Mouse (Mus musculus) spleen, postnatal 14 days (tissue): ENCODE measurements around the gene Spats1.
"Not testable (repeated sequence)": the region's sequence is repeated elsewhere in the genome, so short reads cannot be mapped to it uniquely, and the experiment has no call there.

Experiments
- DNase-seq, 2 experiments: peaks; one replicate each; pipeline ENCODE4 v3.0.0; 2021 to 2022; ENCODE audit warnings: low spot score in 2 of 2

Gene Spats1

DNA sequence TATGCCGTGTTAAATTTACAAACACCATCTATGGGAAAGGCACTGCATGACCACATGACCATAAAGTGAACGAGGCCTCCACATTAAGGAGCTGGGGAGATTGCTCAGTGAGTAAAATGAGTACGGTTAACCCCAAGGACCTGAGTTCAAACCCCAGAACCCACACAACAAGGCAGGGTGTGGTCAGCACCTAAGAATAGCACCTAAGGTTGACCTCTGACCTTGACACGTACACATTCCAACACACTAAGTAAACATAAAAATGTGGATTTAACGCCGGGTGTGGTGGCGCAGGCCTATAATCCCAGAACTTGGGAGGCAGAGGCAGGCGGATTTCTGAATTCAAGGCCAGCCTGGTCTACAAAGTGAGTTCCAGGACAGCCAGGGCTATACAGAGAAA, 25.6 kb downstream of the Spats1 start:
- no peak for DNase-seq

DNA sequence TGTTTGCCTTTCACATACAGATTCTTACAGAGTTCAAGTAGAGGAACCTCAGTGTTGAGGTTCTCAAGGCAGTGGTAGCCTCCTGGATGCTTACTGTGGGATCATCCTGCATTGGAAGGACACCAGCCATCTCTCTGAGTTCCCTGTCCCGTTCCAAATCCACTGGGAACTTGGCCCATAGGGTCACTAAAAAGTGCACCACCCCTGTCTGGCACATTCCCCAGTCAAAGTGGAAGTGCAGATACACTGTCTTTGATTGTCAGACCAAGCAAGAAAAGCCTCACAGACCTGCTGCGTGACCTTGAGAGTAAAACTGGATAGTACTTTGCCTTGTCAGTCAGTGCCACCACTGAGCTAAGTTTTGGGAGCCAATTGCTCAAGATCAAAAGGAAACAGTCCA, 28.2 kb downstream of the Spats1 start:
- no peak for DNase-seq

DNA sequence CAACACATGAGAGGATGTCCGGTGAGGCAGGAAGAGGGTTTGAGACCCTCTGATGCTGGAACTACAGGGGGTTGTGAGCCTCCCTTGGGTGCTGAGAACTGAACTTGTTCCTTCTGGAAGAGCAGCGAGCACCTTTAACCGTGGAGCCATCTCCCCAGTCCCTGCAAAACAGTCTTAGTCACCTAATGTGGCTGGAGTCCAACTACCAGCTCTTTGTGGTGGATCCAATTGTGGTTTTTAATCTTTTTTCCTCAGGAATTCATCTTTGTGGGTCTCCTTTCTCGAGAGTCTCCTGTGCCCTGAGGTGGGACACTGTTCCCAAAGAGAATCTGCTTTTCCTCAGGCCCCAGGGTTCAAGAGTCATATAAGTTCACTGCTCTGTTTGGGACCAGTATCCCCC, 29.3 kb downstream of the Spats1 start:
- no peak for DNase-seq

DNA sequence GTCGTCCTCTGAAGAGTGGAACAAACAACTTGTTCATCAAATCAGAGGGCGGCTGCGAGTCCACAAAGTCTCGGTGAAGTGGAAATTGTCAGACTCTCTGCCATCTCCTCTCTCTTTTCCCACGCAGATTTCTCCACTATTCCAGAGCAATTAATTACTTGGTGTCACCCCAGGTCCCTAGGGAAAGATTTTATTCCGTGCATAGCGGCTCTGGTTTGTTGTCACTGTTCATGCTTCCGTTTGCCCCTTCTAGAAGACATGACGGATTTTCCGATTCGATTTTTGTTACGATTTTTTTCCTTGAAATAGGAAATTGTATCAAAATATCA, 41.0 kb downstream of the Spats1 start:
- DNase-seq = no peak

DNA sequence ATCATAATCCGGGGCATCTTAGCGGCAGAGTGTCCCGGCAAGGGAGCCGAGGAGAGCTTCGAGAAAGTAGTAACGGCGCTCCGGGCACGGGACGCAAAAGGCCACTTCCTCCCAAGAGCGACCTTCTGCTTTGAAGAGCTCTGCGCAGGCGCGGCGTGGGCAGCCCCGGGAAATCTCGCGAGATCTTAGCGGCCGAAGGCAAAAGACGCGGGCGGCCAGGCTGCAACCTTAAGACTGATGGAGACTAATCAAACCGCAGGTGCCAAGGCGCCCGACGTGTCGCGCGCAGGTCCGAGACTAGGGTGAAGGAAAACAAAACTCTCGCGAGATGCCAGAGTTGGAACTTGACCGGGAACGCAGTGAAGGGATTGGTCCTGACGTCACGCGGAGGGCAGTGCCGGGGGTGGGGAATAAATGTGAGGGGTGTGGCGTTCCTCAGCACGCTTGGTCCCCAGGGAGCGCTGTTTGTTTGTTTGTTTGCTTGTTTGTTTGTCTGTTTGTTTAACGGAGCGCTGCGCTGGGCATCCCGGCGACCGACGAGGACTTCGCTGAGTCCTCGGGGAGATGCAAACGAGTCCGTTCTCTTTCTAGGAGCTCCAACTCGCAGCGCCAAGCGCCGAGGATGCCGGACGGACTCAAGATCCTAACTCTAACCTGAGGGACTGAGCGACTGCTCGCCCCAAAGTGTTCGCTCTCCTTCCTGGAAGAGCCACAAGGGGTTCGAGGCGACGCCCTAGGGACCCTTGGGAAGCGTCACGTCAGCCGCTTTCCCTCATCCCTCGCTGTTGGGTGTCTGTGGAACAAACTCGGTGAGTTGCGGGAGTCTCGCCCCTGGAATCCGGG, 41.6 kb downstream of the Spats1 start, which contains the start of gene Cdc5l:
Cdc5l (minus strand) TSS at position 319 of the 843 bp plus-strand sequence.
- DNase-seq = peak; percentile 93 to 96

DNA sequence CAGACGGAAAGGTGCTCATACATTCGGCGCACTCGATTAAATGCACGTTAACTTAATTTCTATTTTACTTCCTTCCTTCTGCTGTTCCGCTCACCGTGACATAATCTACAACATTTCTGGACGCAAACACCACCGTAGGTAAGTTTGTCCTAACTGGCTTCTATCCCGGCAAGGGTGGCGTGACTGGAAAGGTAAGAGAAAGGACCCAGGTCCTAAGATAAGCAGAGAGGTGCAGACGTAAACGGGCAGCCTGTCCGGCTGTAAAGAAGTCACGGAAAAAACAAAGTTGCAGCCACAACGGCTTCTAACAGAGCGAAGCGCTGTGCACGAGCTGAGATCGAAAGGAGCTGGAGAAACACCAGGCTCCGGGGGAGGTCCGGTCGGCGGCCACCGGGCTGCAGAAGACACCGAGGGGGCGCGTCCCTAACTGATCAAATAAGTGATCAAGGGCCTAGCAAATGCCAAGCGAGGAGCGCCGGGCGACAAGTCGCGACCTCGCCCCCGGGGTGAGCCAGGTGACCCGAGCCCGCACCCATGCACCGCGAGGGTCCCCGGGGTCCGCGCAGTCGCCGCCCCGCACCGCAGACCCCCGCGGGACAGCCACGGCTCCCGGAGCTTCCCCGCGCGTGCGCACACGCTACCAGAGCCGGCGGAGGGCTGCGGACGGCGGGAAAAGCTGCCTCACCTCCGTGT, 42.4 kb downstream of the Spats1 start:
- DNase-seq = no peak

DNA sequence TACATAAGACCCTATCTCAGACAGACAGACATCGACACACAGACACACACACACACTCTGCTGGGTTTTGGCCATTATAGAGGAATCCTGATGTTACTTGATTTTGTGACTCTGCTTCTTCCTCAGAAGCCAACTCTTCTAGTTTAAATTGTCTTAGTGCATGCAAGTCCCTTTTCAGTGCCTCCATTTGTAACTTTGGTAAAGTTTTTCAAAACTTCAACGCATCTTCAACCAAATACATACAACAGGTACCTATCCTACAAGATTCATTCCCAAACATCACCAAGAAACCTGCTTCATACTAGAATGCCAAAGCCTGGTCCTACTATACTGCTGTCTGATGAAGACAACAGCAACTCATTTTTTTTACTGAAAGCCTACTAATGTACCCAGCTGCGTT, 43.2 kb downstream of the Spats1 start:
- no peak for DNase-seq

DNA sequence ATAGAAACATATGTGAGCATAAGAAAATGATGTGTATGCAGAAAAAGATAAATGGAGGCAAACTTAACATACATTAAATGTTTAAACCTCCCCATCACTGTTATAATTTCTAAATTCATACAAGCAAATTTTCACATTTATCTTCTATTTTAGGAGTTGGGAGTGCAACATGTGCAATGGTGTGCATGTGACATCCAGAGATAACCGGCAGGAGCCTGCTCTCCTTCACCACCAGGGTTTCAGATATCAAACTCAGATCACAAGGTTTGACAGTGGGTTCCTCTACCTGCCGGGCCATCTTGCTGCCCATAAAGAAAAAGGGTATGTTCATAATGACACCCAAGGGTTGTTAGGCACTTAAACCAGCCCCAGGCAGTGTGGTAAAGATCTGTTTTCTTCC, 57.8 kb downstream of the Spats1 start:
- DNase-seq = no peak

DNA sequence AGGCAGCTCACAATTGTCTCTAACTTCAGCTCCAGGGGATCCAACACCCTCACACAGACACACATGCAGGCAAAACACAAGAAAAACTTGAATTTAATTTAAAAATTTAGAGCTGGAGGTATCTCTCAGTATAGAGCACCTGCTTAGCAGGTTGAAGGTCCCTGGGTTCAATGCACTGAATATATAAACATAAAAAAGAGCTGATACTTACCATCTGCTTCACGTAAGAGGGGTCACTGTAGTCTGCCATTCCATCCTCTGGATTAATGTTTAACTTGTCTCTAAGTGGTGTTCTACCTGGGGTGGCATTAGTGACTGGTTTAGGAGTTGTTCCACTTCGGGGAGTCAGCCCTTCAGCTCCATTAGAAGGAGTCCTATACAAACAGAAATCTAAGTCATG, 63.6 kb downstream of the Spats1 start:
- not testable (repeated sequence) for DNase-seq

DNA sequence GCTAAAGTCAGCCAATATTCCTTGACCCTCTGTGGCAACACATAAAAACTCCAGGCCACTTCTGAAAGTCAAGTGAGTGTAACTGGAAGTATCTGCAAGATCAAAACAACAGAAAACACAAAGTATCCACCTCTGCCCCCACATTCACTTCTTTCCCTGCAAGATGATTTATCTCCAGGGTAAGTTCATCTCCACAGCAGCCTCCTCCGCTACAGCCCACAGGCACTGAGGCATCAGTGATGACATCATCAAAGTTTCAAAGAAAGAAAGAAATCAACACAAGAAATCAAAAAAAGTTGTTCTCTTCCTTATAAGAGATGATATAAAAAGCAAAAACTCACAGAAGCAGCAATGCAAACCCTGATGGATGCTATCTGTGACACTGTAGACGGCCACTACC, 66.5 kb downstream of the Spats1 start:
- no peak for DNase-seq

DNA sequence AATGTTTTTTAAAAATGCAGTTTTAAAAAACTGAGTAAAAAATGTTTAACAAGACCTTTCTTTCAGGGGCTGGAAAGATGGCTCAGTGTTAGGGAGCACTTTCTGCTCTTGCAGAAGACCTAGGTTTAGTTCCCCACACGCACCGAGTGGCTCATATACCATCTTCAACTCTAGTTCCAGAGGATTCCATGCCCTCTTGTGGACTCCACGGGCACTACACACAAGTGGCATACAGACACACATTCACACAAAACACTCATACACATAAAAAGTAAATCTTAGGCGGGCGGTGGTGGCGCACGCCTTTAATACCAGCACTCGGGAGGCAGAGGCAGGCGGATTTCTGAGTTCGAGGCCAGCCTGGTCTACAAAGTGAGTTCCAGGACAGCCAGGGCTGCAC, 68.9 kb downstream of the Spats1 start:
- DNase-seq = no peak

DNA sequence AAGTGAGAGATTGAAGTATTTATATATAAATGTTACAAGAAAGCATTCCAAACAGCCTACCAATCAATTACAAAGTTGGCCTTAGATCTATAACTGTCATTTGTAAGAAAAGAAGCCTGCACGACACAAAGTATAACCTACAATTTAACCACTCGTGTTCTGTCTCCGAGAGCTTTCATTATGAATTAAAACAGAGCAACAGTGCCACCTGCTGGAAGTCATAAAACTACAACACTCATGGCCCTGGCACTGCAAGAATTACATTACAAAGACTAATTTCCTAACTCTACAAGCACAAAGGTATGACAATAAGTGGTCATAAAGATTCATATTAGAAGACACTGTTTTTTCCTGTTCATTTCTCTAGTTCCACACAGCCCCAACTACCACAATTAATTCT, 72.0 kb downstream of the Spats1 start:
- peak in 1 of 2 experiments; percentile 29 for DNase-seq

DNA sequence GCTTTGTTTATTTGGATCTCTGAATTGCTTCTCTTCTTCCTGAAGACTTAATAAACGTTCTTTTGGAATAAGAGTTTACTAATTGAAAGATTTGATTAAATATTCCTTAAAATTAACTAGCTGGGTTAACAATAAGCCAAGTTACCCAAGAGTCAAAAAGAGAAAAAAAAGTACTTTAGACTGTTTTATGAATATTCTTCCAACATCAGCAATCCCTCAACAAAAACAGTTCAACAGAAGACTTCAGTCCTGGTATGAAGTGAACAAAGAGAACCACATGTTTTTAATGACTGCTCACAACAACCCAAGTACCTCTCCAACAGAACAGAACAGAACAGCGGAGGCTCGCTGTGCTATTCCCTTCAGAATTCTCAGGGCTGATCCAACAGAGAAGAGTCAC, 72.6 kb downstream of the Spats1 start:
- DNase-seq = no peak

DNA sequence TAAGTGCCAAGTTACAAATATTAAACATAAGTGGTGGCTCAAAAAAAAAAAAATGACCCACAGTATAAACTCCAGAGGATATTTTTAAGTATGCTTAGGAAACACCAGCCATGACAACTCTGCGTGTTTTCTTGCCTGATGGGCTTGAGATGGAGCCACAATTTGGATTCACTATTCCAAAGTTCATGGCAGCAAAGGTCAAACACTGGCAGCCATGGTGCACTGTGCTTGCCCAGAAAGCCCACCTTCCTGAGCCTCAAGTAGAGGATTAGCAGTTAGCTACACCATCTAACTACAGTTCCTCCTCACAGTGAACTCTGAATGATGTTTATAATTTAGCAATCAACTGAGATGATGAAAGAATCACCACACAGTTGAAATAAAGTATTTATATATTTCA, 73.1 kb downstream of the Spats1 start:
- DNase-seq = no peak

DNA sequence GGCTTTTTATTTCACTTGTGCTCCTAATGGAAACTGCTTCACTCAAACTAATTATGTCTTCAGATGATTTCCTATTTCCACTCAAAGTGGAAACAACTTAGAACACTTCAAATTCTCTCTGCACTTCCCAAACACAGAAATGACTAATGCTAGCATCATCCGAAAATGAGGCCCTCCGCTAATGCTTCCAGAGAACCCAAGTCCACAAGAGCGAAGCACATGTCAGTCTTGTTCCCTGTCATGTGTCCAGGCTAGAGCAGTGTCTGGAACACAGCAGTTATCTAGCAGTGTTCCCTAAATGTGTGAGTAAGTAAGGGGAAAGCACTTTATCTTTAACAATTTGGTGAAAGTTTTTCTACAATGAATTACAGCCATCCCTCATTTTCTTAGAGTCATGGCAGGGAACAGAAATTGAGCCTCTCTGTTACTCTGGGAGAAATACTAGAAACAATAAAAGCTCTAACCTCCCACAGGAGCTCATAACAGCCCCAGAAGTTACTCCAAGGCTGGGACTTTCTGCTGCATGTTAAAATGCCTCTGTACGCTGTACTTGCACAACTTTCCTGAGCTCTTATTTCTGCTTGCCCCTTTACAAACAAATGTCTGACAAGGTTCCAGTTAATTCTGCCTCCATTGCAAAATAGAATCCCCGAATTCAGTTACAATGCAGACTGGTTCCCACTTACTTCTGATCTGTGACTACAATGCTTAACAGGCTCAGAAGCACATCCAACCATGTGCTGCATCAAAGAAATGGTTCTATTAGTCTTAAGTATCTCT, 73.9 kb downstream of the Spats1 start:
- no peak for DNase-seq

DNA sequence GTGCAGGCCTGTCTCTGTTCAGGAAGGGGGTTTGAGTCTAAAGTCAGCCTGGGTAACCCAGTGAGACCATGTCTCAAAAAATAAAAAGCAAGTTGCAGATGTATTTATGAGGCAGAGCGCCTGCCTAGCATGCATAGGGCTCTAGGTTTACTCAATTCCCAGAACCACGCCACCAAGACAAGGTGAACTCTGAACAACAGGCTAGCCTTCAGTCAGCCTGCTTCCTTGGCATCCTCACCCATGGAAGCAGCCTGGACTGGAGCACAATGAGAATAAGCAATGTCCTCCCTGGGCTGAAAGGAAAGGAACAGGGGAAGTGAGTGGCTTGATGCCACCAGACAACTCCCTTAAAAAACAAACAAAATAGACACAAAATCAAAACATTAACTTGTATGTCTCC, 77.2 kb downstream of the Spats1 start:
- DNase-seq = no peak

DNA sequence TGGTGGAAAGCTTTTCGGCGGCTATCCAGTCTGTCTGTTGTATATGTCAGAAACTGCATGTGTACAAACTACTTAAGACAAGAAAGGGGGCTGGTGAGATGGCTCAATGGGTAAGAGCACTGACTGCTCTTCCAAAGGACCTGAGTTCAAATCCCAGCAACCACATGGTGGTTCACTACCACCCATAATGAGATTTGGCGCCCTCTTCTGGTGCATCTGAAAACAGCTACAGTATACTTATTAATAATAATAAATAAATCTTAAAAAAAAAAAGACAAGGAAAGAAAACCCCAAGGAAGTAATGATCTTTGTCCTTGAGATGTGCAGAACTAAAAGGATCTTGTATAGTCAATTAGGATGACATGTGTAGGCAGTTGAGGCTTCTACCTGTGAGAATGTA, 77.7 kb downstream of the Spats1 start:
- peak in 1 of 2 experiments; percentile 7 for DNase-seq

DNA sequence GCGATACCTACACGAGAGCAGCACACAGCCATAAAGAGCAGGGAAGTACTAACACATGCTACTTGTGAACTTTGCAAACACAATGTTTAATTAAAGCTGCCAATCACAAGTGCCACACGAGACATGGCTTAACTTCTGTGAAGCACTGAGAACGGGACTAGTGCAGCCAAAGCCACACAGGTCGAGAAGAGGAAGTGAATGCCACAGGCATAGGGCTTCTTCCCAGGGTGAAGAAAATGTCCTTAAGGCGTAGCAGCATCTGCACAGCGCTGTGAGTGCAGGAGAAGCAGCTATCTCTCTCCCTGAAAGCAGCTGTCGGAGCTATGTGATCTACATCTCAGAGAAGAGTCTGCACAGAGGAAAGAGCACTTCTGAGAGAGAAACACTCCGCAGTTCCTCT, 80.6 kb downstream of the Spats1 start:
- no peak for DNase-seq

DNA sequence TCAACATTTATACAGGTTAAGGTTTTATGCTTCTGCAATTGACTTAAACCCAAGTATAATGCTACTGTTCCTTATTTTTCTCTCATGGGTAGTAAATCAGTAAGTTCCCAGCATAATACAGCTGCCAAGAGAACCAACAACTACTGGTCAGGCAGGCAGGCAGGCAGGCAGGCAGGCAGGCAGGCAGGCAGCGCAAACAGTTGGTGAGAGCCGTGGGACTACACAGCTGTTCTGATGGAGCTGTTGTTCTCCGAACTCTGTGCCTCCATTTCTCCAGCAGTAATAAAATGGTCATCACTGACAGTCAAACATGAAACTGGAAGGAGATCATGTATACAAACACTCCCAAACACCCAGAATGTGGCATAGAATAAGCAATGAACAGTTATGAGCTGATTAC, 81.5 kb downstream of the Spats1 start:
- no peak for DNase-seq
